Comparison of ENCODE assay signal across 12 mouse cellular contexts in the genomic region with DNA sequence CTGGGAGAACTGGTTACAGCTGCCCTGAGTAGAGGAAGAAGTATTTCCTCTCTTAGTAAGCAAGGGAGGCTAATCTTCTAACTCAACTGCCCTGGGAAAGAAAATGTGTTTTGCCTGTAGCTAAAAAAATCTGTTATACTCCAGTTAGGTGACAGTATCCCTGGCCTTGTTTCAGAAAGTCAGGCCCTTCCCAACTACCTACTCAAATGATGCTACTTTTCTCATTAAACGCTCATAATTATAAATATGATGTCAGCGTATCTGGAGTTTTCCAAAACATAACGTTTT. TPM values are rescaled to one million over a fixed set of nuclear protein-coding genes. Genes with fewer than 3 reads are reported as not detected.
A peak's percentile ranks its signal among the peaks of the same experiment; 100 is the strongest.
DNase-seq lines count a peak whose midpoint lies in the region; ATAC-seq lines count a peak whose summit lies in the region.
"Had no signal": no experiment of that assay in that cellular context is flagged by ENCODE, and none has a peak within 500 bp of the region (broad histone marks: within the 10 kb centered on the region; RNA-seq: fewer than 3 reads in every experiment).

Gpr1 (minus strand) TSS at position 273 of the 288 bp plus-strand sequence.

- no peak within 1 kb of the TSS for H3K27ac ChIP-seq in kidney, embryonic 14.5 days (ENCODE audit: low read depth, low read length)
- no peak within 1 kb of the TSS for H3K27ac ChIP-seq in embryonic facial prominence, embryonic 13.5 days
- H3K27ac ChIP-seq in hindbrain, embryonic 14.5 days = peak within 1 kb of the TSS; percentile 57
- no peak within 1 kb of the TSS for H3K27ac ChIP-seq in neural tube, embryonic 12.5 days

- no peaks in the 10 kb centered on the region for H3K36me3 ChIP-seq in kidney, embryonic 14.5 days (ENCODE audit: control insufficient read depth, insufficient read depth, low read length)
- H3K36me3 ChIP-seq in embryonic facial prominence, embryonic 13.5 days = no peaks in the 10 kb centered on the region
- H3K36me3 ChIP-seq in hindbrain, embryonic 14.5 days (replicated peaks; ENCODE audit: control insufficient read depth, insufficient read depth) = no peaks in the 10 kb centered on the region
- H3K36me3 ChIP-seq in neural tube, embryonic 12.5 days = no peaks in the 10 kb centered on the region

- 0 out of 2 replicates have a peak within 1 kb of the TSS, but pooled peaks have one; percentile 1 for H3K4me3 ChIP-seq in kidney, embryonic 14.5 days (ENCODE audit: low read length)
- peak within 1 kb of the TSS; percentile 10; the same call in 1 of the 2 replicates for H3K4me3 ChIP-seq in embryonic facial prominence, embryonic 13.5 days
- peak within 1 kb of the TSS; percentile 1; the same call in 1 of the 2 replicates for H3K4me3 ChIP-seq in hindbrain, embryonic 14.5 days (replicated peaks; ENCODE audit: low read length)
- no peak within 1 kb of the TSS for H3K4me3 ChIP-seq in neural tube, embryonic 12.5 days

- WGBS in kidney, embryonic 14.5 days = 46% methylated on average over 3 of the region's 3 CpGs
- 20% methylated on average over 3 of the region's 3 CpGs for WGBS in embryonic facial prominence, embryonic 13.5 days
- WGBS in hindbrain, embryonic 14.5 days = 40% methylated on average over 3 of the region's 3 CpGs
- 46% methylated on average over 3 of the region's 3 CpGs for WGBS in neural tube, embryonic 12.5 days

- H3K9ac ChIP-seq in kidney, embryonic 14.5 days (ENCODE audit: low read depth, low read length) = no peak within 1 kb of the TSS
- 0 out of 2 replicates have a peak within 1 kb of the TSS, but pooled peaks have one; percentile 16 for H3K9ac ChIP-seq in embryonic facial prominence, embryonic 13.5 days
- peak within 1 kb of the TSS; percentile 50 for H3K9ac ChIP-seq in hindbrain, embryonic 14.5 days
- no peak within 1 kb of the TSS for H3K9ac ChIP-seq in neural tube, embryonic 12.5 days

- ATAC-seq in kidney, embryonic 14.5 days (ENCODE audit: low FRiP score, low TSS enrichment) = no peak
- ATAC-seq in embryonic facial prominence, embryonic 13.5 days (ENCODE audit: insufficient number of reproducible peaks, insufficient read depth, low FRiP score, low TSS enrichment, low read depth) = no peak
- ATAC-seq in hindbrain, embryonic 14.5 days (ENCODE audit: low FRiP score) = no peak
- ATAC-seq in neural tube, embryonic 12.5 days (ENCODE audit: low FRiP score, low read depth) = no peak
- ATAC-seq in megakaryocyte progenitor cell, adult 5-6 weeks (replicated peaks; ENCODE audit: poor library complexity) = no peak

- DNase-seq in kidney, postnatal 4 days = no peak
- no peak for DNase-seq in hindbrain, embryonic 14.5 days (ENCODE audit: low spot score)
- DNase-seq in cerebellum, adult 9-10 months = no peak
- no peak for DNase-seq in right cerebral cortex, postnatal 4 days
- DNase-seq: adrenal gland, postnatal 10 days; kidney, adult 18-20 months; liver had no signal

- no peaks in the 10 kb centered on the region for H3K4me1 ChIP-seq in kidney, embryonic 14.5 days (ENCODE audit: control insufficient read depth, insufficient read depth, low read length)
- H3K4me1 ChIP-seq in embryonic facial prominence, embryonic 13.5 days = peaks cover 15% of the 10 kb centered on the region
- peaks cover 16% of the 10 kb centered on the region; the same call in 1 of the 2 replicates for H3K4me1 ChIP-seq in hindbrain, embryonic 14.5 days (replicated peaks; ENCODE audit: control insufficient read depth, insufficient read depth, low read length)
- 0 out of 2 replicates have a peak, but pooled peaks cover 6% of the 10 kb centered on the region for H3K4me1 ChIP-seq in neural tube, embryonic 12.5 days

- H3K4me2 ChIP-seq in kidney, embryonic 14.5 days (replicated peaks; ENCODE audit: low read depth, low read length) = no peak within 1 kb of the TSS; the same call in 1 of the 2 replicates
- H3K4me2 ChIP-seq in embryonic facial prominence, embryonic 13.5 days = peak within 1 kb of the TSS; percentile 52
- H3K4me2 ChIP-seq in hindbrain, embryonic 14.5 days (replicated peaks) = peak within 1 kb of the TSS; percentile 47
- peak within 1 kb of the TSS; percentile 39 for H3K4me2 ChIP-seq in neural tube, embryonic 12.5 days (replicated peaks)

- H3K27me3 ChIP-seq in kidney, embryonic 14.5 days (ENCODE audit: control insufficient read depth, insufficient read depth, low read length) = no peaks in the 10 kb centered on the region
- H3K27me3 ChIP-seq in embryonic facial prominence, embryonic 13.5 days = peaks cover 10% of the 10 kb centered on the region; the same call in 1 of the 2 replicates
- H3K27me3 ChIP-seq in hindbrain, embryonic 14.5 days (ENCODE audit: control insufficient read depth, insufficient read depth, low read length) = no peaks in the 10 kb centered on the region
- no peaks in the 10 kb centered on the region for H3K27me3 ChIP-seq in neural tube, embryonic 12.5 days (replicated peaks)

- H3K9me3 ChIP-seq in kidney, embryonic 14.5 days (ENCODE audit: control insufficient read depth, low read length) = no peaks in the 10 kb centered on the region
- no peaks in the 10 kb centered on the region for H3K9me3 ChIP-seq in embryonic facial prominence, embryonic 13.5 days
- H3K9me3 ChIP-seq in hindbrain, embryonic 14.5 days (ENCODE audit: control insufficient read depth, low read length) = no peaks in the 10 kb centered on the region
- H3K9me3 ChIP-seq in neural tube, embryonic 12.5 days = no peaks in the 10 kb centered on the region

RNA-seq across cellular contexts. Expression of gene Gpr1, which starts in this region (rescaled TPM):
- 0.10 and 0.28 TPM in 2 replicates for polyA plus RNA-seq in kidney, embryonic 14.5 days (2014; fragmentation: Nextera tagmentation; extraction: Ambion mirVana)
- polyA plus RNA-seq in embryonic facial prominence, embryonic 13.5 days (2015; fragmentation: Nextera tagmentation; extraction: Ambion mirVana) = 0.14 TPM in 1 of 2 replicates, not detected in the other
- polyA plus RNA-seq in hindbrain, embryonic 14.5 days (2014; fragmentation: Nextera tagmentation; extraction: Ambion mirVana) = 0.35 and 0.63 TPM in 2 replicates
- 0.35 and 0.42 TPM in 2 replicates for polyA plus RNA-seq in neural tube, embryonic 12.5 days (2016; fragmentation: Nextera tagmentation; extraction: Ambion mirVana)
- not detected in 2 replicates for total RNA-seq in megakaryocyte progenitor cell, adult 5-6 weeks (2015)
- not detected in 2 replicates for total RNA-seq in megakaryocyte progenitor cell, adult 5-6 weeks (2017)
- total RNA-seq: MEL had no signal

Comparison
In these comparisons a context has a peak if more than half of its experiments do, and no peak if none do; other contexts are left out.
1. H3K9ac ChIP-seq: peak in embryonic facial prominence, embryonic 13.5 days (single experiment) and hindbrain, embryonic 14.5 days (single experiment); none in kidney, embryonic 14.5 days (single experiment) and neural tube, embryonic 12.5 days (single experiment).